ENCODE assay signal across 8 mouse cellular contexts in genomic region chr1:182055122-182055521, GRCm38 (mm10). TPM values are rescaled to one million over a fixed set of nuclear protein-coding genes. Genes with fewer than 3 reads are reported as not detected.
DNase-seq lines count a peak whose midpoint lies in the region; ATAC-seq and TF ChIP-seq lines count a peak whose summit lies in the region.
"Had no signal": no experiment of that assay in that cellular context is flagged by ENCODE, and none has a peak within 500 bp of the region (broad histone marks: within the 10 kb centered on the region; RNA-seq: fewer than 3 reads in every experiment).

No protein-coding gene starts in this region.

- no peak overlapping the region for H3K9ac ChIP-seq in lung, embryonic 14.5 days
- no peak overlapping the region for H3K9ac ChIP-seq in stomach, embryonic 16.5 days (ENCODE audit: low read length)

- H3K36me3 ChIP-seq in lung, embryonic 14.5 days (ENCODE audit: insufficient read depth): no peaks in the 10 kb centered on the region
- H3K36me3 ChIP-seq in stomach, embryonic 16.5 days (ENCODE audit: control insufficient read depth, insufficient read depth, low read length): no peaks in the 10 kb centered on the region

- H3K4me2 ChIP-seq in lung, embryonic 14.5 days: no peak overlapping the region
- H3K4me2 ChIP-seq in stomach, embryonic 16.5 days (ENCODE audit: low read depth, low read length): no peak overlapping the region

- 25% methylated on average over 9 of the region's 9 CpGs for WGBS in lung, embryonic 14.5 days
- WGBS in stomach, embryonic 16.5 days: 27% methylated on average over 9 of the region's 9 CpGs

- H3K4me1 ChIP-seq in lung, embryonic 14.5 days (ENCODE audit: insufficient read depth): peaks cover 7% of the 10 kb centered on the region; the same call in 1 of the 2 replicates
- peaks cover 16% of the 10 kb centered on the region; the same call in 1 of the 2 replicates for H3K4me1 ChIP-seq in stomach, embryonic 16.5 days (ENCODE audit: control insufficient read depth, insufficient read depth, low read length)

- no peak for TF ChIP-seq CTCF in lung, embryonic 14.5 days (IDR thresholded peaks at IDR 0.05; ENCODE audit: low read depth)

- H3K9me3 ChIP-seq in lung, embryonic 14.5 days (ENCODE audit: low read depth, low read length): no peaks in the 10 kb centered on the region
- no peaks in the 10 kb centered on the region for H3K9me3 ChIP-seq in stomach, embryonic 16.5 days (replicated peaks; ENCODE audit: control insufficient read depth, low read length)

- H3K27ac ChIP-seq in lung, embryonic 14.5 days (ENCODE audit: low read depth): no peak overlapping the region
- peak overlapping the region; percentile 19; the same call in 1 of the 2 replicates for H3K27ac ChIP-seq in stomach, embryonic 16.5 days (ENCODE audit: low read length)

- H3K4me3 ChIP-seq in lung, embryonic 14.5 days (ENCODE audit: low read depth, low read length): no peak overlapping the region
- H3K4me3 ChIP-seq in stomach, embryonic 16.5 days (replicated peaks; ENCODE audit: low read length): no peak overlapping the region

- H3K27me3 ChIP-seq in lung, embryonic 14.5 days (ENCODE audit: insufficient read depth, low read length): no peaks in the 10 kb centered on the region
- no peaks in the 10 kb centered on the region for H3K27me3 ChIP-seq in stomach, embryonic 16.5 days (ENCODE audit: control insufficient read depth, insufficient read depth, low read length)

- ATAC-seq in lung, embryonic 14.5 days (ENCODE audit: insufficient read depth): no peak
- ATAC-seq in stomach, embryonic 16.5 days (ENCODE audit: insufficient read depth, low FRiP score): no peak

- peak; percentile 12 for DNase-seq in lung, embryonic 14.5 days
- no peak for DNase-seq in lung, postnatal 14 days
- DNase-seq in adrenal gland, postnatal 25 days: peak; percentile 15
- DNase-seq in gastrocnemius, adult 18-20 months (ENCODE audit: low spot score): peak; percentile 44
- DNase-seq in right cerebral cortex, postnatal 4 days: no peak
- no peak for DNase-seq in lung, postnatal 36 days
- DNase-seq: kidney, adult 11 months had no signal

RNA-seq across cellular contexts. Expression of gene Enah, which starts 35.3 kb away (rescaled TPM):
- polyA plus RNA-seq in lung, embryonic 14.5 days (2014; fragmentation: Nextera tagmentation; extraction: Ambion mirVana): 17.8 and 22.2 TPM in 2 replicates
- total RNA-seq in adrenal gland, postnatal 25 days (2021): 61.0 and 64.8 TPM in 2 replicates
- total RNA-seq in gastrocnemius, adult 18-20 months (2021): 100 to 1,000 TPM in 1 of 2 experiments, 10 to 100 TPM in 1; 45.0 to 176 TPM
- polyA plus RNA-seq in stomach, embryonic 16.5 days (2015; fragmentation: Nextera tagmentation; extraction: Ambion mirVana): 12.8 and 13.1 TPM in 2 replicates

Comparison
In these comparisons a context has a peak if more than half of its experiments do, and no peak if none do; other contexts are left out.
1. DNase-seq: peak in lung, embryonic 14.5 days (single experiment), adrenal gland, postnatal 25 days (single experiment) and gastrocnemius, adult 18-20 months (single experiment); none in lung, postnatal 14 days (single experiment), right cerebral cortex, postnatal 4 days (single experiment) and lung, postnatal 36 days (single experiment).